Mouse (Mus musculus): ENCODE results near the gene Sipa1l1. TPM values are rescaled to one million over a fixed set of nuclear protein-coding genes. Genes with fewer than 3 reads are reported as not detected.

Sipa1l1 gene
- total and polyA plus RNA-seq, 3 experiments = 13.6 to 36.7 (median 23.6) TPM

GRCm38 (mm10) chr12:82139234-82140166, 29.6 kb upstream of the Sipa1l1 start:
- dilution Hi-C loops (cut with MboI; ENCODE audit: extremely low pct_ligation_motif_present, extremely low pct_unique_long_range_greater_than_20kb, low sequenced_read_pairs) (no loop called here), in situ Hi-C loops (cut with MboI; ENCODE audit: low pct_ligation_motif_present, low pct_unique_long_range_greater_than_20kb, low sequenced_read_pairs) (no loop called here)
- H3K36me3 ChIP-seq (replicated peaks in 1 of 2; ENCODE audit: control insufficient read depth in 1 of 2, insufficient read depth in 1 of 2, low read length in 1 of 2) = no peaks in the 10 kb centered on the region
- H3K4me3 ChIP-seq (replicated peaks in 1 of 3; ENCODE audit: low read depth in 2 of 3, low read length in 2 of 3, poor library complexity in 1 of 3) = peak overlapping the region; percentile 6 to 41 (median 15)
- peaks cover 7% of the 10 kb centered on the region for H3K9me3 ChIP-seq (replicated peaks; ENCODE audit: low read length)
- H3K79me2 ChIP-seq (replicated peaks; ENCODE audit: control insufficient read depth, extremely low read depth, insufficient read depth, poor library complexity, severe bottlenecking) = no peaks in the 10 kb centered on the region
- H3K9ac ChIP-seq (ENCODE audit: insufficient read depth, low read depth) = peak overlapping the region; percentile 30; the same call in 1 of the 2 replicates
- H3K4me1 ChIP-seq (ENCODE audit: control insufficient read depth in 1 of 2, insufficient read depth in 2 of 2) = peaks cover 3 to 28% of the 10 kb centered on the region in 2 experiments; a peak in 3 of 4 replicates
- peak overlapping the region; percentile 72 for H3K27ac ChIP-seq (ENCODE audit: insufficient read depth, low read depth)
- H3K4me2 ChIP-seq (ENCODE audit: insufficient read depth, low read depth, poor library complexity, severe bottlenecking) = peak overlapping the region; percentile 82
- TF ChIP-seq MAFK (IDR thresholded peaks at IDR 0.05; ENCODE audit: insufficient replicate concordance, low read length) (peak; percentile 74), CHD2 (IDR thresholded peaks at IDR 0.05; ENCODE audit: low read length) (no peak), MAZ (IDR thresholded peaks at IDR 0.05; ENCODE audit: low read depth, low read length) (no peak), ETS1 (conservative IDR thresholded peaks at IDR 0.05; ENCODE audit: low read depth, low read length) (peak; percentile 38; the same call in 1 of the 2 replicates), MYC (IDR thresholded peaks at IDR 0.05; ENCODE audit: low read depth, low read length) (0 out of 2 replicates have a peak, but pooled peaks have one; percentile 40), JUN (IDR thresholded peaks at IDR 0.05; ENCODE audit: insufficient read depth, low read depth, low read length) (peak; percentile 62), EP300 (IDR thresholded peaks at IDR 0.05; ENCODE audit: low read length) (peak; percentile 84), BHLHE40 (IDR thresholded peaks at IDR 0.05; ENCODE audit: low read depth, low read length) (peak; percentile 62), JUND (conservative IDR thresholded peaks at IDR 0.05; ENCODE audit: low read depth, low read length) (peak; percentile 72; the same call in 1 of the 2 replicates), ZC3H11A (IDR thresholded peaks at IDR 0.05; ENCODE audit: low read depth, low read length) (no peak), IRF4 (IDR thresholded peaks at IDR 0.05; ENCODE audit: low read depth, low read length) (peak; percentile 91), TBP (conservative IDR thresholded peaks at IDR 0.05; ENCODE audit: low read depth, low read length) (no peak)
- H3K27me3 ChIP-seq (replicated peaks) = no peaks in the 10 kb centered on the region
- peak; percentile 76 for DNase-seq (ENCODE audit: extremely low read depth)

GRCm38 (mm10) chr12:82143371-82143770, 25.7 kb upstream of the Sipa1l1 start:
- Histone ChIP-seq H3K4me1 (ENCODE audit: control insufficient read depth in 1 of 2, insufficient read depth in 2 of 2) (peaks cover 5 to 42% of the 10 kb centered on the region in 2 experiments; a peak in 3 of 4 replicates), H3K27me3 (replicated peaks) (no peaks in the 10 kb centered on the region), H3K9me3 (replicated peaks; ENCODE audit: low read length) (no peaks in the 10 kb centered on the region), H3K4me2 (ENCODE audit: insufficient read depth, low read depth, poor library complexity, severe bottlenecking) (no peak overlapping the region), H3K9ac (ENCODE audit: insufficient read depth, low read depth) (no peak overlapping the region), H3K36me3 (replicated peaks in 1 of 2; ENCODE audit: control insufficient read depth in 1 of 2, insufficient read depth in 1 of 2, low read length in 1 of 2) (no peaks in the 10 kb centered on the region), H3K4me3 (replicated peaks in 1 of 3; ENCODE audit: low read depth in 2 of 3, low read length in 2 of 3, poor library complexity in 1 of 3) (no peak overlapping the region), H3K27ac (ENCODE audit: insufficient read depth, low read depth) (no peak overlapping the region), H3K79me2 (replicated peaks; ENCODE audit: control insufficient read depth, extremely low read depth, insufficient read depth, poor library complexity, severe bottlenecking) (no peaks in the 10 kb centered on the region)
- in situ Hi-C loops (cut with MboI; ENCODE audit: low pct_ligation_motif_present, low pct_unique_long_range_greater_than_20kb, low sequenced_read_pairs) = no loop called here
- TF ChIP-seq PAX5 (IDR thresholded peaks at IDR 0.05; ENCODE audit: low read length) (no peak), SIN3A (IDR thresholded peaks at IDR 0.05; ENCODE audit: low read length) (no peak)
- dilution Hi-C loops (cut with MboI; ENCODE audit: extremely low pct_ligation_motif_present, extremely low pct_unique_long_range_greater_than_20kb, low sequenced_read_pairs) = no loop called here
- DNase-seq (ENCODE audit: extremely low read depth) = no peak
